Mouse (Mus musculus) midbrain, embryonic 12.5 days (tissue): Measurements from ENCODE around the gene Serpinb9. TPM values are rescaled to one million over a fixed set of nuclear protein-coding genes. Genes with fewer than 3 reads are reported as not detected.
"Not testable (repeated sequence)": the region's sequence is repeated elsewhere in the genome, so short reads cannot be mapped to it uniquely, and the experiment has no call there.

Experiments used
- ATAC-seq: fragments of 200-750 bp; cut with Nextera tagmentation; 2 replicates; pipeline ENCODE4 v1.8.0; 2017; ENCODE audit warnings: low read depth, moderate TSS enrichment, moderate library complexity; ENCODE audit not compliant: low FRiP score
- H3K27ac ChIP-seq: fragments of 300-500 bp; sonication (generic); replicated peaks from 2 replicates; pipeline ENCODE4 v1.5.1; 2016; ENCODE audit warnings: mild to moderate bottlenecking
- H3K27me3 ChIP-seq: fragments of 300-500 bp; sonication (generic); 2 replicates; pipeline ENCODE4 v1.6.1; 2016; ENCODE audit warnings: mild to moderate bottlenecking
- H3K36me3 ChIP-seq: fragments of 300-500 bp; sonication (generic); 2 replicates; pipeline ENCODE4 v1.6.1; 2016
- H3K4me1 ChIP-seq: fragments of 300-500 bp; sonication (generic); 2 replicates; pipeline ENCODE4 v1.6.1; 2016
- H3K4me2 ChIP-seq: fragments of 300-500 bp; sonication (generic); replicated peaks from 2 replicates; pipeline ENCODE4 v1.6.1; 2016; ENCODE audit warnings: mild to moderate bottlenecking, moderate library complexity
- H3K4me3 ChIP-seq: fragments of 300-500 bp; sonication (generic); 2 replicates; pipeline ENCODE4 v1.5.1; 2016; ENCODE audit warnings: mild to moderate bottlenecking
- H3K9ac ChIP-seq: fragments of 300-500 bp; sonication (generic); replicated peaks from 2 replicates; pipeline ENCODE4 v1.6.1; 2016; ENCODE audit warnings: mild to moderate bottlenecking, moderate library complexity
- H3K9me3 ChIP-seq: fragments of 300-500 bp; sonication (generic); 2 replicates; pipeline ENCODE4 v1.6.1; 2016; ENCODE audit warnings: mild to moderate bottlenecking
- WGBS: fragments of 180-500 bp; shearing (Covaris S2); methylation state at CpG from one replicate; pipeline ENCODE4 v1.1.7; 2016; 5-methylcytosine and 5-hydroxymethylcytosine counted together
- polyA plus RNA-seq: library from polyadenylated mRNA; unstranded; fragments of >200 nt; fragmentation: Nextera tagmentation; extraction: Ambion mirVana; gene quantifications from 2 replicates; pipeline ENCODE4 v1.2.1, GENCODE M21; 2016

The Serpinb9 gene
- polyA plus RNA-seq, 1 experiment from 2014 or later, result 1.1 TPM

- peaks cover 7% of the 10 kb centered on the region for H3K4me1 ChIP-seq
- no peak overlapping the region for H3K27ac ChIP-seq
- no peak overlapping the region for H3K9ac ChIP-seq
- H3K4me3 ChIP-seq, result peak overlapping the region; percentile 24; the same call in 1 of the 2 replicates
- H3K36me3 ChIP-seq, result no peaks in the 10 kb centered on the region
- peak; percentile 84 for ATAC-seq
- no peaks in the 10 kb centered on the region for H3K9me3 ChIP-seq
- no peaks in the 10 kb centered on the region for H3K27me3 ChIP-seq
- H3K4me2 ChIP-seq, result peak overlapping the region; percentile 44
- 22% methylated on average over 12 of the region's 12 CpGs for WGBS
These were observed 1.5 kb downstream of the Serpinb9 start for GRCm38 (mm10) chr13:33004414-33005105.

GRCm38 (mm10) chr13:33005501-33006075 lies 2.5 kb downstream of the Serpinb9 start:
- WGBS, result 72% methylated on average over 2 of the region's 2 CpGs
- Histone ChIP-seq H3K9me3 (no peaks in the 10 kb centered on the region), H3K4me1 (peaks cover 7% of the 10 kb centered on the region), H3K4me3 (no peak overlapping the region), H3K27ac (no peak overlapping the region), H3K4me2 (no peak overlapping the region), H3K36me3 (no peaks in the 10 kb centered on the region), H3K9ac (no peak overlapping the region), H3K27me3 (no peaks in the 10 kb centered on the region)
- no peak for ATAC-seq

GRCm38 (mm10) chr13:33006555-33006954 lies 3.5 kb downstream of the Serpinb9 start:
- Histone ChIP-seq H3K9me3 (no peaks in the 10 kb centered on the region), H3K27me3 (no peaks in the 10 kb centered on the region), H3K9ac (no peak overlapping the region), H3K4me3 (no peak overlapping the region), H3K4me2 (no peak overlapping the region), H3K27ac (no peak overlapping the region), H3K36me3 (no peaks in the 10 kb centered on the region), H3K4me1 (peaks cover 7% of the 10 kb centered on the region)
- no peak for ATAC-seq
- 86% methylated on average over 3 of the region's 3 CpGs for WGBS

- no peak overlapping the region for H3K4me2 ChIP-seq
- ATAC-seq, result no peak
- no peak overlapping the region for H3K27ac ChIP-seq
- no peaks in the 10 kb centered on the region for H3K9me3 ChIP-seq
- H3K4me3 ChIP-seq, result no peak overlapping the region
- H3K27me3 ChIP-seq, result no peaks in the 10 kb centered on the region
- no peak overlapping the region for H3K9ac ChIP-seq
- 88% methylated on average over 1 of the region's 1 CpGs for WGBS
- H3K4me1 ChIP-seq, result no peaks in the 10 kb centered on the region
- H3K36me3 ChIP-seq, result no peaks in the 10 kb centered on the region
These were observed 9.3 kb downstream of the Serpinb9 start for GRCm38 (mm10) chr13:33012395-33012794.

- Histone ChIP-seq H3K4me2 (no peak overlapping the region), H3K36me3 (no peaks in the 10 kb centered on the region), H3K27ac (no peak overlapping the region), H3K9ac (no peak overlapping the region), H3K4me3 (no peak overlapping the region), H3K27me3 (no peaks in the 10 kb centered on the region), H3K9me3 (no peaks in the 10 kb centered on the region), H3K4me1 (no peaks in the 10 kb centered on the region)
- WGBS, result 63% methylated on average over 2 of the region's 2 CpGs
- ATAC-seq, result no peak
These were observed 10.2 kb downstream of the Serpinb9 start for GRCm38 (mm10) chr13:33013271-33013670.

- Histone ChIP-seq H3K27ac (no peak overlapping the region), H3K9ac (no peak overlapping the region), H3K27me3 (no peaks in the 10 kb centered on the region), H3K36me3 (no peaks in the 10 kb centered on the region), H3K4me3 (no peak overlapping the region), H3K4me2 (no peak overlapping the region), H3K4me1 (no peaks in the 10 kb centered on the region), H3K9me3 (no peaks in the 10 kb centered on the region)
- ATAC-seq, result no peak
- 94% methylated on average over 1 of the region's 1 CpGs for WGBS
These were observed 19.3 kb downstream of the Serpinb9 start for GRCm38 (mm10) chr13:33022371-33022770.

- ATAC-seq, result no peak
- H3K9me3 ChIP-seq, result no peaks in the 10 kb centered on the region
- 89% methylated on average over 1 of the region's 1 CpGs for WGBS
- no peaks in the 10 kb centered on the region for H3K36me3 ChIP-seq
- H3K27ac ChIP-seq, result no peak overlapping the region
- no peaks in the 10 kb centered on the region for H3K4me1 ChIP-seq
- no peak overlapping the region for H3K4me3 ChIP-seq
- no peaks in the 10 kb centered on the region for H3K27me3 ChIP-seq
- H3K9ac ChIP-seq, result no peak overlapping the region
- no peak overlapping the region for H3K4me2 ChIP-seq
These were observed 23.5 kb downstream of the Serpinb9 start for GRCm38 (mm10) chr13:33026427-33027057.

GRCm38 (mm10) chr13:33027244-33027643 lies 24.2 kb downstream of the Serpinb9 start, which contains the start of gene Serpinb9b:
Gene Serpinb9b, plus strand, starts transcription at chr13:33027416.
- no peaks in the 10 kb centered on the region for H3K4me1 ChIP-seq
- H3K4me3 ChIP-seq, result no peak within 1 kb of the TSS
- ATAC-seq, result no peak
- no peak within 1 kb of the TSS for H3K4me2 ChIP-seq
- H3K9ac ChIP-seq, result no peak within 1 kb of the TSS
- no peaks in the 10 kb centered on the region for H3K27me3 ChIP-seq
- H3K27ac ChIP-seq, result no peak within 1 kb of the TSS
- no peaks in the 10 kb centered on the region for H3K9me3 ChIP-seq
- H3K36me3 ChIP-seq, result no peaks in the 10 kb centered on the region
- 87% methylated on average over 2 of the region's 2 CpGs for WGBS

GRCm38 (mm10) chr13:33028146-33028545 lies 25.1 kb downstream of the Serpinb9 start:
- Histone ChIP-seq H3K9ac (no peak overlapping the region), H3K4me3 (no peak overlapping the region), H3K4me1 (no peaks in the 10 kb centered on the region), H3K9me3 (no peaks in the 10 kb centered on the region), H3K36me3 (no peaks in the 10 kb centered on the region), H3K27me3 (no peaks in the 10 kb centered on the region), H3K27ac (no peak overlapping the region), H3K4me2 (no peak overlapping the region)
- ATAC-seq, result no peak
- WGBS, result 74% methylated on average over 2 of the region's 2 CpGs

GRCm38 (mm10) chr13:33028550-33028949 lies 25.5 kb downstream of the Serpinb9 start:
- H3K4me2 ChIP-seq, result no peak overlapping the region
- H3K27me3 ChIP-seq, result no peaks in the 10 kb centered on the region
- H3K36me3 ChIP-seq, result no peaks in the 10 kb centered on the region
- no peaks in the 10 kb centered on the region for H3K9me3 ChIP-seq
- no peaks in the 10 kb centered on the region for H3K4me1 ChIP-seq
- no peak overlapping the region for H3K4me3 ChIP-seq
- ATAC-seq, result no peak
- 85% methylated on average over 2 of the region's 2 CpGs for WGBS
- H3K9ac ChIP-seq, result no peak overlapping the region
- no peak overlapping the region for H3K27ac ChIP-seq

GRCm38 (mm10) chr13:33029478-33029877 lies 26.4 kb downstream of the Serpinb9 start:
- not testable (repeated sequence) for H3K4me1 ChIP-seq, H3K27ac ChIP-seq, H3K9me3 ChIP-seq, H3K36me3 ChIP-seq, ATAC-seq, H3K27me3 ChIP-seq, H3K4me3 ChIP-seq, H3K4me2 ChIP-seq, H3K9ac ChIP-seq
- 94% methylated on average over 2 of the region's 2 CpGs for WGBS

- H3K9me3 ChIP-seq, result no peaks in the 10 kb centered on the region
- no peaks in the 10 kb centered on the region for H3K36me3 ChIP-seq
- no peaks in the 10 kb centered on the region for H3K4me1 ChIP-seq
- H3K27ac ChIP-seq, result no peak overlapping the region
- 79% methylated on average over 3 of the region's 3 CpGs for WGBS
- H3K27me3 ChIP-seq, result no peaks in the 10 kb centered on the region
- no peak overlapping the region for H3K4me3 ChIP-seq
- no peak overlapping the region for H3K4me2 ChIP-seq
- no peak for ATAC-seq
- no peak overlapping the region for H3K9ac ChIP-seq
These were observed 27.2 kb downstream of the Serpinb9 start for GRCm38 (mm10) chr13:33030281-33030680.
